Mouse (Mus musculus) kidney, adult 2 months (tissue): ENCODE results near the gene Piwil4.

Source experiments
- CTCF ChIP-seq: fragments of 200-500 bp; conservative IDR thresholded peaks from 2 replicates; pipeline ENCODE4 v1.5.1; 2011; ENCODE audit warnings: low read depth, mild to moderate bottlenecking, control low read depth, low read length, moderate library complexity, mixed read lengths; ENCODE audit not compliant: insufficient read depth, insufficient read length
- POLR2A ChIP-seq: fragments of 200-500 bp; IDR thresholded peaks from one replicate; pipeline ENCODE4 v1.6.1; 2011; ENCODE audit warnings: low read depth, low read length, control low read depth

GRCm38 (mm10) chr9:14675707-14676691 is 64.5 kb downstream of the Piwil4 start:
- TF ChIP-seq POLR2A (no peak), CTCF (no peak)
